ENCODE assay signal across 8 mouse cellular contexts in the genomic region with DNA sequence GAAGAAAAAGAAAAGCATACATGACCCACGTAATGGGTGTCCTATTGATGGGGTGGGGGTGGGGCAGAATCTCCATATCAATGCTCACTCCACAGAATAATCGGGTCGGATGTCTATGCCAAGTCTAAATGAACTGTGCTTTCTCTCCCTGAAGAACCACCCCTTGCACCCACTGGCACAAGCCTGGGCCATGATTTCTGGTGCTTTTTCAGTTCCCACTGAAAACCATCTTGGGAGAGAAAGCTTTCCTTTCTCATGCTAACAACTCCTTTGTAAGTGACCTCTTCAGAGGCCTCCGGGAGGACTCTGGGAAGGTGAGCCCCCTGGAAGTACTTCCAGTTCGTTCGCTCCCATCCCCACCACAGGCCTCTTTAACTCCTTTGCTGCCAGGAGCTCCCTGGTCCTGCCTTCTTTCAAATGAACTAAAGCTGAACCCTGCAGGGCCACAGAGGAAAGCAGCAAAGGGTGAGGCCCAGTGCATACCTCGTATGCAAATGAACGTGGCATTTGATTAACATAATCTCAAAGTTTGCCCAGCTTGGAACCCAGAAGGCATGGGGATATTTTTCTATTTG.
A peak's percentile ranks its signal among the peaks of the same experiment; 100 is the strongest.
DNase-seq lines count a peak whose midpoint lies in the region; ATAC-seq and TF ChIP-seq lines count a peak whose summit lies in the region.

No protein-coding gene starts in this region.

- peaks cover 4% of the 10 kb centered on the region for H3K79me3 ChIP-seq in C2C12 (ENCODE audit: low read depth)

- intact Hi-C loops in gastrocnemius, adult 2 months (cut with DNase I), result no loop called here

- no peak for TF ChIP-seq CTCF in gastrocnemius, adult 2 months (IDR thresholded peaks at IDR 0.05)
- TF ChIP-seq CTCF in C2C12 (IDR thresholded peaks at IDR 0.05; ENCODE audit: control insufficient read depth, insufficient read depth, insufficient read length), result no peak

- peaks cover 43% of the 10 kb centered on the region for H3K79me2 ChIP-seq in C2C12 (ENCODE audit: control insufficient read depth, insufficient read depth)

- DNase-seq in gastrocnemius, adult 2 months, result no peak
- no peak for DNase-seq in gastrocnemius, postnatal 4 days (ENCODE audit: low spot score in 2 of 2)
- no peak for DNase-seq in cerebellum, postnatal 10 days
- DNase-seq in thymus, postnatal 10 days (ENCODE audit: low spot score in 2 of 2), result no peak

- H3K4me3 ChIP-seq in gastrocnemius, adult 2 months, result peak overlapping the region; percentile 56; the same call in 1 of the 2 replicates
- no peak overlapping the region for H3K4me3 ChIP-seq in C2C12 (ENCODE audit: insufficient read depth, poor library complexity, severe bottlenecking)
- no peak overlapping the region for H3K4me3 ChIP-seq in forebrain, embryonic 12.5 days (replicated peaks)
- no peak overlapping the region for H3K4me3 ChIP-seq in liver, embryonic 12.5 days

- peak overlapping the region; percentile 88 for H3K27ac ChIP-seq in gastrocnemius, adult 2 months
- H3K27ac ChIP-seq in forebrain, embryonic 12.5 days, result peak overlapping the region; percentile 96
- H3K27ac ChIP-seq in liver, embryonic 12.5 days, result peak overlapping the region; percentile 50

- ATAC-seq in forebrain, embryonic 12.5 days (ENCODE audit: low FRiP score), result peak; percentile 75
- no peak for ATAC-seq in liver, embryonic 12.5 days
- no peak for ATAC-seq in megakaryocyte, adult 5-6 weeks (ENCODE audit: poor library complexity, severe bottlenecking)

- no peak overlapping the region for H3K9ac ChIP-seq in forebrain, embryonic 12.5 days
- no peak overlapping the region for H3K9ac ChIP-seq in liver, embryonic 12.5 days

- peaks cover 8% of the 10 kb centered on the region for H3K36me3 ChIP-seq in C2C12 (ENCODE audit: control insufficient read depth, insufficient read depth)
- no peaks in the 10 kb centered on the region for H3K36me3 ChIP-seq in forebrain, embryonic 12.5 days (replicated peaks)
- H3K36me3 ChIP-seq in liver, embryonic 12.5 days, result peaks cover 4% of the 10 kb centered on the region; the same call in 1 of the 2 replicates

- H3K4me2 ChIP-seq in forebrain, embryonic 12.5 days, result peak overlapping the region; percentile 48
- H3K4me2 ChIP-seq in liver, embryonic 12.5 days, result no peak overlapping the region

- no peaks in the 10 kb centered on the region for H3K9me3 ChIP-seq in forebrain, embryonic 12.5 days
- H3K9me3 ChIP-seq in liver, embryonic 12.5 days (replicated peaks), result no peaks in the 10 kb centered on the region

- H3K27me3 ChIP-seq in C2C12 (ENCODE audit: control insufficient read depth, insufficient read depth, insufficient read length), result no peaks in the 10 kb centered on the region
- no peaks in the 10 kb centered on the region for H3K27me3 ChIP-seq in forebrain, embryonic 12.5 days
- no peaks in the 10 kb centered on the region for H3K27me3 ChIP-seq in liver, embryonic 12.5 days (replicated peaks)

- 1% methylated on average over 8 of the region's 8 CpGs for WGBS in forebrain, embryonic 12.5 days
- 45% methylated on average over 8 of the region's 8 CpGs for WGBS in liver, embryonic 12.5 days (ENCODE audit: insufficient replicate concordance)

- peak overlapping the region; percentile 8 for H3ac ChIP-seq in C2C12 (ENCODE audit: control insufficient read depth, insufficient read length, low read depth)

- H3K4me1 ChIP-seq in forebrain, embryonic 12.5 days, result peaks cover 87% of the 10 kb centered on the region
- H3K4me1 ChIP-seq in liver, embryonic 12.5 days, result peaks cover 44% of the 10 kb centered on the region

TF ChIP-seq in C2C12, 6 proteins besides CTCF, POLR2A, EP300 and RAD21:
- TF ChIP-seq CEBPB (IDR thresholded peaks at IDR 0.05; ENCODE audit: low read depth), result no peak
- TF ChIP-seq MYOD1 (IDR thresholded peaks at IDR 0.05; ENCODE audit: control insufficient read depth, insufficient read length, low read depth), result no peak
